Mouse (Mus musculus) ovary, postnatal 14 days (tissue): Measurements from ENCODE around the gene Eif4g1.

ENCODE experiments used
- DNase-seq: peaks from one replicate; pipeline ENCODE4 v3.0.0; 2022; ENCODE audit warnings: low spot score

The Eif4g1 gene

DNA sequence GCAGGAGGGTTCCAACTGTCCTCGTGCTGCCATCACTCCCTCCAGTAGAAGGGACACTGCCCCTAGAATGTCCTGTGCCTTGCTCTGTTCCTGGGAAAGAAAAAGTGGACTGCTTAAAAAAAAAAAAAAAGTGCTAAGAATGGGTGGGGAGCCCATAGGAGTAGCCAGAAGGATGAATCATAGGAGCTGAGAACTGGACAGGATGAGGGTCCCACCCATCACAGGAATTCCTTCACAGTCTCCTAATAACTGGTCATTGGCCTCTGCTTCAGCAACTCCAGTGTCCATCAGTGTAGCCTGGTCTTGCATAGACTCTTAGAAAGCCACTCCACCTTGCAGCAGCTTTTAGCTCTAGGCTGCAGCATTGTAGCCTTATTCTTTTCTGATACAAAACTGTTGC lies 58.3 kb downstream of the Eif4g1 start:
- no peak for DNase-seq

DNA sequence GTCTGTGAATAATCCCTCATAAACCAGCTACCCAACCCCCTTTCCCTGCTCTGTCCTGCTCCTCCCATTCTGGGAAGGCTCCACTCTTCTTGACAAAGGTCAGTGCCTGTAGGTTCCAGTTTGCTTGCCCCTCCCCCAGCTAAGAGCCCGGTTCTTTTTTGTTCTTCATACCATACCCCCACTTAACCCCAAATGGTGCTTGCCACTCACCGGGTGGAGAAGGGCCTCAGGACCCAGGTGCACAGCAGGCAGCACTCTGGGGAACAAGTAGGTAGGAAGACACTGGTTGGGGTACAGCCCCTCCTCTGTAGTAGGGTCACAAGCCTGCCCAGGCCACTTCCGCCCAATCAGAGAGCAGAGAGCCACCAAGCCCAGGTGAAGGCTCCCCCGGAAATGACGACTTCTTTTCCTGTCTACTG lies 62.2 kb downstream of the Eif4g1 start:
- no peak for DNase-seq

- DNase-seq: no peak
Observed at GRCm38 (mm10) chr16:20731688-20732087, 63.6 kb downstream of the Eif4g1 start.

- DNase-seq: no peak
Observed at GRCm38 (mm10) chr16:20732251-20732924, 64.3 kb downstream of the Eif4g1 start.

DNA sequence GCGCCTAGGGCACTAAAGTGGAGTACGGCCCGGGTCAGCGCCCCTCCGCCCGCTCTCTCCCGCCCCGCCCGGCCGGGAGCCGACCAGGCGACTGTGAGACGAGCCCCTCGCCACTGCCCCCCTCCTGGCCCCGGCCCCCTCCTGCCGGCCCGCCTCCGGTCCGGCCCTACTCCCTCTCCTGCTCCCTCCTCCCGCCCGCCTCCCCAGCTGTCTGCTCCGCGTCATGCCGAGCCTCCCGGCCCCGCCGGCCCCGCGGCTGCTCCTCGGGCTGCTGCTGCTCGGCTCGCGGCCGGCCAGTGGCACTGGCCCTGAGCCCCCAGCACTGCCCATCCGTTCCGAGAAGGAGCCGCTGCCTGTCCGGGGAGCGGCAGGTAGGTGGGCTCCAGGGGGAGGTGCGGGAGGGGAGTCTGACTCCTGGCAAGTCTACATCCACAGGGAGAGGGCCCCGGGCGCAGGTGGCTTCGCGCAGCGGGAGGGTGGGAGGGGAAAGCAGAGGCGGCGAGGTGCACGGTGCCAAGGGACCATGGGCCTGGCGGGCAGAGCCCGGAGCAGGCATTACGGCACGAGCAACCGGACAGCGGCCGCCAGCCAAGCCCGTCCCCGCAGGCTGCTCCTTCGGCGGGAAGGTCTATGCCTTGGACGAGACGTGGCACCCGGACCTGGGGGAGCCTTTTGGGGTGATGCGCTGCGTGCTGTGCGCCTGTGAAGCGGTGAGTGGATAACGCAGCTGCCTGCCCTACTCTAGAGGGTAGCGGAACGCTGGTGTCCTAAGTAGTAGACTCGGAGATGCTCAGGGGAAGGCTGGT lies 65.0 kb downstream of the Eif4g1 start, which contains the start of gene Chrd:
Gene Chrd, plus strand, starts transcription at position 203 of the 806 bp plus-strand sequence.
- DNase-seq: peak; percentile 54

DNA sequence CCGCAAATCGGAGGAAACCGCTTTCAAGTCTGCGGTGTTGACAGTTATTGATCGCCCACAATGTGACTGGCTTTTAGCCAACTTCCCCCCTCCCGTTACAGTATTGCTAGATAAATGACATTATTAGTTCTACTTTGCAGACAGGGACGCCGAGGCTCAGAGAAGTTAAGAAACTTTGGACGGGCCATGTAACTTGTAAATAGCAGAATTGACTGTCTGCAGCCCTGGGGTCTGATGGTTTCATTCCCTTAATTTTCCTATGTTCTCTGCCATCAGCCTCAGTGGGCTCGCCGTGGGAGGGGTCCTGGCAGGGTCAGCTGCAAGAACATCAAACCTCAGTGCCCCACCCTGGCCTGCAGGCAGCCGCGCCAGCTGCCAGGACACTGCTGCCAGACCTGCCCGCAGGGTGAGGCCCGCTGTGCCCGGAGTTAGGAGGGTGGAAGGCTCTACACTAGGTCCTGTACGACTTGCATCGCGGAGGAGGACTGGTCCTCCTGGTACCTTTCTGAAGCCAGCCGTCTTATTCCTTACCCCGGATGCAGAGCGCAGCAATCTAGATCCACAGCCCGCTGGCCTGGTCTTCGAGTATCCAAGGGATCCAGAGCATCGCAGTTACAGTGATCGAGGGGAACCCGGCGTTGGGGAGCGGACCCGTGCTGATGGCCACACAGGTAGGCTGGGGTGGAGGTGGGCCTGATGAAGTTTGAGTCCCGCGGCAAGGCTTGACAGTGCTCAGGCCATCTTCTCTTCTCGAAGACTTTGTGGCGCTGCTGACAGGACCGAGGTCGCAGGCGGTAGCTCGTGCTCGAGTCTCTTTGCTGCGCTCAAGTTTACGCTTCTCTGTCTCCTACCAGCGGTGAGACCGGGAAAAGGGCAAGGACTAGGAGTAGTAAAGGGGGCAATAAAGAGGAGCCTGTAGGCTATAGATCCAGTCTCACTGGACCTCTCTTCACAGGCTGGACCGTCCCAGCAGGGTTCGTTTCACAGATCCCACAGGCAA lies 65.9 kb downstream of the Eif4g1 start, which contains the start of gene Thpo:
Gene Thpo, minus strand, starts transcription at position 781 of the 1,000 bp plus-strand sequence.
- DNase-seq: no peak

DNA sequence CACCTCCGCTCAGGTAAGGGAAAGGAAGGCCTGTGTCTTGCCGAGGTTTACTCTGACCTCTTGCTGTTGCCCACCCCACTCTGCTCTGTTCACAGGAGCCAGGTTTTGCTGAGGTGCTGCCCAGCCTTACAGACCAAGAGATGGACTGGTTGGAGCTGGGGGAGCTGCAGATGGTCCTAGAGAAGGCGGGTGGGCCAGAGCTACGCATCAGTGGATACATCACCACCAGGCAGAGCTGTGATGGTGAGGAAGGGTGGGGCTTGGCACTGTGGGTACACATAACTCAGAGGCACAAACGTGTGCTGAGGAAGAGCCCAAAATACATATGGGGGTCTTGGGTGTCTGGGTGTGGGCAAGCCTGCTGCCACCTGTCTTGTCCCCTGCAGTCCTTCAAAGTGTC lies 67.5 kb downstream of the Eif4g1 start:
- DNase-seq: no peak

DNA sequence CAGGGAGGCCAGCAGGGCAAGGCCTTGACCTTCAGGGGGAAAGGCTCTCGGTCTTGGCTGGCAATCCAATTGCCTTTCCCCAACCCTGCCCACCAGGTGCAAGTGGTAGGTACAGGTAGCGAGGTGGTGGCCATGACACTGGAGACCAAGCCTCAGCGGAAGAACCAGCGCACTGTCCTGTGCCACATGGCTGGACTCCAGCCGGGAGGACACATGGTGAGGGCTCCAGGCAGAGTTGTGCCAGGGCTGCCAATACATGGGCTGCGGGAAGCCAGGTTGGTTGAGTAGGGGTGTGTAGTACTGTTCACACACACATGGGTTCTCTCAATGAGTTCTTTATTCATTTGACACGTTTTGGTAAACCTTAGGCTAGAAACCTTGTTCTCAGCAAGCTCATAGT lies 68.1 kb downstream of the Eif4g1 start:
- DNase-seq: no peak

- no peak for DNase-seq
Observed at GRCm38 (mm10) chr16:20736823-20737222, 68.7 kb downstream of the Eif4g1 start.

DNA sequence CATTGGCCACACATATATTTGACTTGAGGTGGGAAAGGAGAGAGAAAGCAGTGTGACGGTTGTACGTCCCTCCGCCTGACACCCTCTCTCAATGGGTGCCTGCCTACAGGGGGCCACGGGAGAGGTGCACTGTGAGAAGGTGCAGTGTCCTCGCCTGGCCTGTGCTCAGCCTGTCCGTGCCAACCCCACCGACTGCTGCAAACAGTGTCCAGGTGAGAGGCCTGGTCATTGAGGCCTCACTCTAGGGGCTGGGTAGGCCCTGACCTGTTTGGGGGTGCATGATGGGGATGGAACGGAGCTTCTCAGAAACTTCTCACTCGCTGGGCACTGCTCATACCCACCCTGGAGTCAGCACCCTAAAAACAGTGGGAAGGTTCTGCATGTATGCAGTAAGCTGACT lies 71.7 kb downstream of the Eif4g1 start:
- no peak for DNase-seq
